Mouse (Mus musculus) mesoderm, embryonic 11.5 days (tissue): ENCODE results near the gene Rhot2.
A peak's percentile ranks its signal among the peaks of the same experiment; 100 is the strongest.

Source experiments
- DNase-seq: peaks from one replicate; pipeline ENCODE4 v3.0.0-alpha.2; 2012; ENCODE audit warnings: low read depth, low spot score

Gene Rhot2

GRCm38 (mm10) chr17:25841117-25841880 is 3.4 kb downstream of the Rhot2 start, which contains the start of gene Gm20683:
Gm20683 (minus strand) TSS chr17:25841763.
- no peak for DNase-seq

DNA sequence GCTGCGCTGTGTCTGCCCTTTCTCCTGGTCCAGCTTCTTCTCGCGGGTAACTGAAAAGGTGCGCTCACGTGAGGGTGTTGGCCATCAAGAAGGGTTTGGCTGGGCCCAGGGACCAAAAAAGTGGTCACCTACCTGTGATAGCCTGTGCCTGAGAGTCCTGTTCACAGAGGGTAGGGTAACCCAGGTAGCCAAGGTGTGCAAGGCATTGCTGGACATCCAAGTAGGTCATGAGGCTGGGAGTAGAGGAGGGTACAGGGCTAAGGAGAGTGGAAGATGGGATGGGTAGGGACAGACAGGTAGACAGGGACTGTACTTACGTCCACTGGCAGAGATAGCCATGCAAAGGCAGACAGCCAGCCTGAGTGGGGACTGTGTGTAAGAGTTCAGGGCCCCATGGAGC is 4.1 kb downstream of the Rhot2 start:
- DNase-seq: no peak

- DNase-seq: no peak
Observed at GRCm38 (mm10) chr17:25839455-25840235, 5.0 kb downstream of the Rhot2 start.

DNA sequence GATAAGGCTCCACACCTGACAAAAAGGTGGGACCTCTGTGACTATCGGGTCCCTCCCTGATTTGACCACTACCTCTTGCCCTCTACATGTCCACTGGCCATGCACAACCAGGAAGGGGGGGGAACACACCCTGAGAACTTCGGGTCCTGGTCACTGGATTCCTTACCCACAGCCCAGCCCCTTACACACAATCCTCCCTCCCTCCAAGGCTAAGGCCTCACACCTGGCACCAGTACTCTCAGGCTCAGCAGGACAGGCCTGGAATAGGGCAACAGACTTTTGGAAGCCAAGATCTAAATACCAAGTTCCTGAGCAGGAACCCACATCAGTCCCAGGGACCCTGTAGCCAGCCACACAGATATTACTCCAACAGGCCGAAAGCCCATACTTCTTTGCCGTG is 5.7 kb downstream of the Rhot2 start:
- DNase-seq: no peak

DNA sequence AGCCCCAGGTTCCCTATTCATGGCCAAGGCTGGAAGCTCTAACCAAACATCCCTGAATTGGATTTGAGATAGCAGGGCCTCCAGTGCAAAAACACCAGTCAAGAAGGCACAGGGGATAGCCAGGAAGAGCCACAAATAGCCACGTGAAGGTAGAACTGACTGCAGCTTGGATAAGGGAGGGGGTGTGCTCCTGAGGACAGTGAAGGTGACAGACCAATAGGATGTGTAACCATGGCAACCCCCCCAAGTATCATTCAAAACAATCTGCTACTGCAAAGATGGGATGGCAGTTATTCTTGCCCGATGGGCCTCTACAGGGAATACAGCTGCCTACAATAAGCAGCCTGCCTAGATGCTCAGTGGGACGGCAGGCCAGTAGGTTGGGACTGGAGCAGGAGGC is 7.1 kb downstream of the Rhot2 start:
- DNase-seq: peak; percentile 56

DNA sequence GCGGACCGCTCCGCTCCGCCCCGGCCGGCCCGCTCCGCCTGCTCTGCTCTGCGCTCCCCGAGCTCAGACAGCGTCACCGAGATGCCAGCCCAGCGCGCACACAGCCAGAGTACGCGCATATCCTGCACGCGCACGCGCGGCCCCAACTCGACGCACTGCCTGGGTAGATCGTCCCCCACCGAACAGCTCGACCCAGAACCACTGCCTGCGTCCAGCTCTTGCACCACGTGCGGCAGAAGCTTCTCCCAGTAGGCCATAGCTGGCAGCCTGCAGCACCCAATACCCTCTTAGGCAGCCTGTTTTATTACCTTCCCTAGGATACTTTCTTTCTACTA is 7.6 kb downstream of the Rhot2 start, which contains the start of gene Rhbdl1:
Rhbdl1 (minus strand) TSS at position 220 of the 335 bp plus-strand sequence.
- DNase-seq: peak; percentile 61

- no peak for DNase-seq
Observed at GRCm38 (mm10) chr17:25836397-25837075, 8.1 kb downstream of the Rhot2 start.

GRCm38 (mm10) chr17:25835816-25836215 is 8.8 kb downstream of the Rhot2 start:
- no peak for DNase-seq

GRCm38 (mm10) chr17:25835301-25835700 is 9.3 kb downstream of the Rhot2 start:
- no peak for DNase-seq

- DNase-seq: no peak
Observed at GRCm38 (mm10) chr17:25834595-25835222, 9.9 kb downstream of the Rhot2 start.

- no peak for DNase-seq
Observed at GRCm38 (mm10) chr17:25833961-25834594, 10.6 kb downstream of the Rhot2 start.

DNA sequence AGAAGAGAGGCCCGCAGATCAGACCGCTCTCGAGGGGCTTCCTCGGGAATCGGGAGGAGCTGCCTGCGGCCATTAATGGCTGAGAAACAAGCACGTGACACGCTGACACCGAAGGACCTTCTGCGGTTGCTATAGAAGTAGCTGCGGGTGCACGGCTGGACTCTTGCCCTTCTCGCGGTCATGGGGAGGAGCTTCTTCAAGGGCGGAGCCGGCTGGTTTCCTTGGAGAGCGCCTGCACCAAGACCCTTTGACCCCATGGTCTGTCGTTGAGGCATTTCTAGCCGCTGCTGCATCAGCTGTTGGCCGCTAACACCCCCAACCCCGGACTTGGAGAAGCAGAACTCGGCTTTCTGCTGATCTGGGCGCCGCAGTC is 11.4 kb downstream of the Rhot2 start, which contains the start of gene Stub1:
Stub1 (minus strand) TSS at position 114 of the 373 bp plus-strand sequence.
- peak; percentile 94 for DNase-seq

DNA sequence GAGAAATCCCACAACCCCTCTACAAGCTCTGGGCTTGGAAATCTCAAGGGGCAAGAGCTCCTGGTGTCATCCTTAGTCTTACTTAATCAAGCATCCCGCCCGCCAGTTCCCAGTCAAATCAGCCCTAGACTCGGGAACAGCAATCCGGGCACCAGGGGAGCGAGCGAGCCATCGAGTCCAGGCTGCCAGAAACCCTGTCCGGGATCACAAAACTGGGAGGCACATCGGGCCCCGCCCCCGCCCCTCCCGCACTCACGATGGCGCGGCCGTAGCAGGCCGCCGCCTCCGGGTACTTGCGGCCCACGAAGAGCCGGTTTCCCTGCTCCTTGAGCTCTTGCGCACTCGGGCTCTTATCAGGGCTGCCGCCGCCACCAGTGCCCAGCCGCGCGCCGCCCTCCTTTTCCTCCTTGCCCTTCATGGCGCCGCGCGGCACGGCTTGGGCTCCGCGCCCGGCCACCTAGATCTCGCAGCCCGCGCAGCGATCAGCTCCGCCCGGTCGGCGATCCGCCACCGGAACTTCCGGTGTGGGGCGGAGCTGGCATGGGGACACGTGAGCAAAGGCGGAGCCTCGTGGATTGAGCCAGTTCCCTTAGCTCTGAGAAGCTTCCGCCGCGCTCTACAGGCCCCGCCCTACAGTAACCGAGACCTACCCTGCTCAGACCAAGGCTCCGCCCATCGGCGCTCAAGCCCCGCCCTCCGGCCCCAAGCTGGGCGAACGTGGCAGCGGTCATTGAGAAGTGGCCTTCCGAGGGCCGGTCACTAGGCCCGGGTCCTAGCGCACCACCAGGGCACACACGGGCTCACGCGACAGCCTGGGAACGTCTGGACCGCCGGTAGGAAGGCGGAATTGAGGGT is 12.0 kb downstream of the Rhot2 start:
- DNase-seq: peak; percentile 99

DNA sequence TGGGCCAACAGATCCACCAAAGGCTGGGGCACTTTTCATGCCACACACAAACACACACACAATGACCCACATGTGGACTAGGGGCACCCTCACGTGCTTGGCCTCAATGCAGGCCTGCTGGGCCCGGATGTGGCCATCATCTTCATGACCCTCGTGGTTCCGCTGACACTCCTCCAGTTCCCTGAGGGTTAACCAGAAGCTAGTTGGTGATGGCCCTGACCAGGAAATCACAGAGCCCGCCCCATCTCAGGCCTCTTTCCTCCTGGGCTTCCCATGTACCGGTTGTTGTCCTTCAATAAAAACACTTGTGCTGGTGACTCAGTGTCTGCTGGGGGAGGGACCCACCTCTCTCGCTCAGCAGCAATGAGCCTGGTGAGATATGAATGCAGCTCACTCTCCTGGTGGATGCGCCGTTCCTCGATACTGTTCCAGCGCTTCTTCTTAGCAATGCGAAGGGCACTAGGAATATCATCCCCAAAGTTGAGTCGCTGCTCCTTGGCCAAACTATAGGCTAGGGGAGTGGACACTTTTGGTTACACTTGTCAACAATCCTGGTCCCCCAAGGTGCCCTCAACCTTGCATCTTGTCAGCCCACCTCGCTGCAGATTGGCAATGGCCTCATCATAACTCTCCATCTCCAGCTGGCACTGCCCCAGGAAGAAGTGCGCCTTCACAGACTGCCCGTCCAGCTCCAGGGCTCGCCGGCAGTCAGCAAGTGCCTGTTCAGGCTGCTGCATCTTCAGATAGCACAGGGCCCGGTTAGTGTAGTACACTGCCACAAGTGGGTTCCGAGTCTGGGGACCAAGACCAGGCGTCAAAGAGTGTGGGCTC is 13.0 kb downstream of the Rhot2 start:
- no peak for DNase-seq

GRCm38 (mm10) chr17:25830806-25831431 is 13.7 kb downstream of the Rhot2 start:
- DNase-seq: no peak

GRCm38 (mm10) chr17:25830200-25830753 is 14.4 kb downstream of the Rhot2 start:
- DNase-seq: no peak

- DNase-seq: no peak
Observed at GRCm38 (mm10) chr17:25829558-25830017, 15.1 kb downstream of the Rhot2 start.

GRCm38 (mm10) chr17:25828712-25829557 is 15.7 kb downstream of the Rhot2 start, which contains the start of gene Jmjd8:
Jmjd8 (plus strand) TSS chr17:25828867.
- peak; percentile 82 for DNase-seq
